Mouse (Mus musculus) gastrocnemius, adult 8-10 months (tissue): ENCODE measurements around the gene Btbd35f21. TPM values are rescaled to one million over a fixed set of nuclear protein-coding genes. Genes with fewer than 3 reads are reported as not detected.
"Not testable (repeated sequence)": the region's sequence is repeated elsewhere in the genome, so short reads cannot be mapped to it uniquely, and the experiment has no call there.

Source experiments
- DNase-seq, 2 experiments: peaks; one replicate each; pipeline ENCODE4 v3.0.0; 2022; ENCODE audit warnings: low spot score in 2 of 2
- total RNA-seq, 4 experiments: library from RNA; stranded (reverse); gene quantifications; 2 replicates each; pipeline ENCODE4 v1.2.4; 2022

Btbd35f21 gene
- not detected for total RNA-seq

GRCm38 (mm10) chrX:32725809-32726208 lies at the start of gene Btbd35f21:
TSS of gene Btbd35f21 (plus strand) at chrX:32726109.
- not testable (repeated sequence) for DNase-seq

Other genes with a start within 250 kb of the Btbd35f21 start
- gene Btbd35f1, start 166.1 kb upstream of the Btbd35f21 start, total RNA-seq = not detected
- not detected for gene Gm5926, start 75.4 kb upstream of the Btbd35f21 start, total RNA-seq
- gene Btbd35f30, start 168.5 kb downstream of the Btbd35f21 start, total RNA-seq = not detected
- not detected for gene Gm21789, start 215.7 kb downstream of the Btbd35f21 start, total RNA-seq
- not detected for gene Btbd35f5, start 247.8 kb downstream of the Btbd35f21 start, total RNA-seq